Mouse (Mus musculus) brain, embryonic 14.5 days (tissue): Measurements from ENCODE around the gene Rreb1. TPM values are rescaled to one million over a fixed set of nuclear protein-coding genes. Genes with fewer than 3 reads are reported as not detected.
A peak's percentile ranks its signal among the peaks of the same experiment; 100 is the strongest.

Source experiments
- DNase-seq: peaks from one replicate; pipeline ENCODE4 v3.0.0-alpha.2; 2011; ENCODE audit warnings: low read depth
- CTCF ChIP-seq: fragments of 200-500 bp; IDR thresholded peaks from 2 replicates; pipeline ENCODE4 v1.5.1; 2012; ENCODE audit warnings: inconsistent platforms, mild to moderate bottlenecking, moderate library complexity, borderline replicate concordance; ENCODE audit not compliant: insufficient read depth, insufficient read length; ENCODE audit errors: extremely low read depth
- POLR2A ChIP-seq: fragments of 200-500 bp; IDR thresholded peaks from 2 replicates; pipeline ENCODE4 v1.6.1; 2012; ENCODE audit warnings: mild to moderate bottlenecking, inconsistent platforms, borderline replicate concordance; ENCODE audit not compliant: poor library complexity, insufficient read depth, insufficient read length, severe bottlenecking; ENCODE audit errors: extremely low read depth
- polyA plus RNA-seq: library from polyadenylated mRNA; depleted of rRNA; stranded (reverse); fragments of >200 nt; gene quantifications from 2 replicates; pipeline ENCODE4 v1.2.3, GENCODE M21; 2012

The Rreb1 gene
- polyA plus RNA-seq, 1 experiment = 8.0 TPM

GRCm38 (mm10) chr13:37912591-37913467 lies 134.6 kb downstream of the Rreb1 start:
- no peak for DNase-seq
- TF ChIP-seq POLR2A (no peak), CTCF (no peak)

GRCm38 (mm10) chr13:37913963-37914362 lies 135.8 kb downstream of the Rreb1 start:
- no peak for TF ChIP-seq CTCF
- no peak for DNase-seq

GRCm38 (mm10) chr13:37918336-37919261 lies 140.4 kb downstream of the Rreb1 start:
- no peak for DNase-seq
- TF ChIP-seq POLR2A = no peak
- TF ChIP-seq CTCF = no peak

GRCm38 (mm10) chr13:37919711-37920277 lies 141.6 kb downstream of the Rreb1 start:
- DNase-seq = no peak
- TF ChIP-seq CTCF (no peak), POLR2A (no peak)

GRCm38 (mm10) chr13:37920727-37921126 lies 142.5 kb downstream of the Rreb1 start:
- TF ChIP-seq CTCF (no peak), POLR2A (no peak)
- no peak for DNase-seq

GRCm38 (mm10) chr13:37923091-37923490 lies 144.9 kb downstream of the Rreb1 start:
- no peak for DNase-seq

GRCm38 (mm10) chr13:37923643-37924460 lies 145.7 kb downstream of the Rreb1 start:
- DNase-seq = peak; percentile 23
- no peak for TF ChIP-seq POLR2A
- no peak for TF ChIP-seq CTCF

More at GRCm38 (mm10) chr13:37923091-37923490, 144.9 kb downstream of the Rreb1 start:
- no peak for TF ChIP-seq CTCF
- no peak for TF ChIP-seq POLR2A

- TF ChIP-seq CTCF (no peak), POLR2A (no peak)
- DNase-seq = no peak
Observed at GRCm38 (mm10) chr13:37924461-37924948, 146.3 kb downstream of the Rreb1 start.

- no peak for TF ChIP-seq POLR2A
- TF ChIP-seq CTCF = no peak
- no peak for DNase-seq
Observed at GRCm38 (mm10) chr13:37926394-37926793, 148.2 kb downstream of the Rreb1 start.

GRCm38 (mm10) chr13:37929532-37929931 lies 151.3 kb downstream of the Rreb1 start:
- TF ChIP-seq CTCF (no peak), POLR2A (no peak)
- DNase-seq = no peak
